Mouse (Mus musculus) adrenal gland, postnatal 10 days (tissue): ENCODE results near the gene Gm38119. TPM values are rescaled to one million over a fixed set of nuclear protein-coding genes. Genes with fewer than 3 reads are reported as not detected.

Experiments used
- DNase-seq: peaks from one replicate; pipeline ENCODE4 v3.0.0; 2021; ENCODE audit warnings: mixed read lengths
- long read RNA-seq, 2 experiments: library from polyadenylated mRNA; stranded (forward); transcript quantifications; one replicate each; pipeline ENCODE4 v2.0.0; 2021
- total RNA-seq, 2 experiments: library from RNA; stranded (reverse); gene quantifications; 2 replicates each; pipeline ENCODE4 v1.2.3; 2021

Gm38119 gene
- total RNA-seq = not detected
- long read RNA-seq, experiment 1 = 0 reads
- long read RNA-seq, experiment 2 = 0 reads

GRCm38 (mm10) chr3:92738996-92739395 lies at the start of gene Gm38119:
TSS of gene Gm38119 (minus strand) at chr3:92739096.
- DNase-seq = no peak

- DNase-seq = no peak
Observed at GRCm38 (mm10) chr3:92778799-92779198, 39.9 kb upstream of the Gm38119 start, which contains the start of gene Lce1i. TSS of gene Lce1i (minus strand) at chr3:92778899.

GRCm38 (mm10) chr3:92771573-92771972 lies 32.7 kb upstream of the Gm38119 start:
- DNase-seq = no peak

- no peak for DNase-seq
Observed at GRCm38 (mm10) chr3:92764965-92765364, 26.1 kb upstream of the Gm38119 start, which contains the start of gene Lce1h. TSS of gene Lce1h (minus strand) at chr3:92765065.

GRCm38 (mm10) chr3:92753197-92753596 lies 14.3 kb upstream of the Gm38119 start:
- no peak for DNase-seq

- DNase-seq = no peak
Observed at GRCm38 (mm10) chr3:92752238-92752637, 13.3 kb upstream of the Gm38119 start, which contains the start of gene Lce1g. TSS of gene Lce1g (minus strand) at chr3:92752338.

GRCm38 (mm10) chr3:92722631-92723030 lies 16.3 kb downstream of the Gm38119 start:
- no peak for DNase-seq

GRCm38 (mm10) chr3:92720250-92720649 lies 18.6 kb downstream of the Gm38119 start, which contains the start of gene Lce1f:
TSS of gene Lce1f (minus strand) at chr3:92720350.
- no peak for DNase-seq

- DNase-seq = no peak
Observed at GRCm38 (mm10) chr3:92715122-92715521, 23.8 kb downstream of the Gm38119 start.

- DNase-seq = no peak
Observed at GRCm38 (mm10) chr3:92708974-92709373, 29.9 kb downstream of the Gm38119 start, which contains the start of gene Lce1e. TSS of gene Lce1e (minus strand) at chr3:92709074.

GRCm38 (mm10) chr3:92694613-92695012 lies 44.3 kb downstream of the Gm38119 start:
- no peak for DNase-seq

- no peak for DNase-seq
Observed at GRCm38 (mm10) chr3:92691688-92692087, 47.2 kb downstream of the Gm38119 start.

GRCm38 (mm10) chr3:92689154-92689553 lies 49.7 kb downstream of the Gm38119 start:
- peak; percentile 40 for DNase-seq

Other genes starting within 250 kb of the Gm38119 start
- not detected for gene Sprr4, start 238.6 kb downstream of the Gm38119 start, total RNA-seq
- gene 2310046K23Rik, start 204.6 kb downstream of the Gm38119 start, total RNA-seq = not detected
- gene Ivl, start 165.4 kb downstream of the Gm38119 start, total RNA-seq = not detected
- not detected for gene Smcp, start 150.1 kb downstream of the Gm38119 start, total RNA-seq
- gene 2210017I01Rik, start 131.6 kb downstream of the Gm38119 start, total RNA-seq = not detected
- not detected for gene Lce6a, start 117.4 kb downstream of the Gm38119 start, total RNA-seq
- not detected for gene Lce1a1, start 90.8 kb downstream of the Gm38119 start, total RNA-seq
- not detected for gene Lce1b, start 82.2 kb downstream of the Gm38119 start, total RNA-seq
- not detected for gene Lce1a2, start 68.8 kb downstream of the Gm38119 start, total RNA-seq
- not detected for gene Lce1c, start 59.8 kb downstream of the Gm38119 start, total RNA-seq
- not detected for gene Lce1d, start 51.9 kb downstream of the Gm38119 start, total RNA-seq
- not detected for gene Lce1e, start 30.0 kb downstream of the Gm38119 start, total RNA-seq
- gene Lce1f, start 18.7 kb downstream of the Gm38119 start, total RNA-seq = not detected
- not detected for gene Lce1g, start 13.2 kb upstream of the Gm38119 start, total RNA-seq
- not detected for gene Lce1h, start 26.0 kb upstream of the Gm38119 start, total RNA-seq
- not detected for gene Lce1i, start 39.8 kb upstream of the Gm38119 start, total RNA-seq
- gene Lce1j, start 51.4 kb upstream of the Gm38119 start, total RNA-seq = not detected
- gene Lce1k, start 68.8 kb upstream of the Gm38119 start, total RNA-seq = not detected
- not detected for gene Kprp, start 88.2 kb upstream of the Gm38119 start, total RNA-seq
- not detected for gene Lce1l, start 112.2 kb upstream of the Gm38119 start, total RNA-seq
- gene 2310050C09Rik, start 131.1 kb upstream of the Gm38119 start, total RNA-seq = not detected
- not detected for gene Lce3a, start 187.1 kb upstream of the Gm38119 start, total RNA-seq
- gene Lce3b, start 193.9 kb upstream of the Gm38119 start, total RNA-seq = not detected
- not detected for gene Lce3c, start 205.4 kb upstream of the Gm38119 start, total RNA-seq
- not detected for gene Lce3d, start 218.3 kb upstream of the Gm38119 start, total RNA-seq
- not detected for gene Lce3e, start 228.0 kb upstream of the Gm38119 start, total RNA-seq